Mouse (Mus musculus): ENCODE data around the gene Armc7. TPM values are rescaled to one million over a fixed set of nuclear protein-coding genes. Genes with fewer than 3 reads are reported as not detected.

Armc7 gene
- polyA plus RNA-seq, 1 experiment, result 3.0 TPM

- Histone ChIP-seq H3K36me3 (ENCODE audit: control insufficient read depth, insufficient read depth, low read length, poor library complexity, severe bottlenecking) (no peaks in the 10 kb centered on the region), H3K4me1 (ENCODE audit: control insufficient read depth, insufficient read depth, low read length) (no peaks in the 10 kb centered on the region), H3K27ac (ENCODE audit: insufficient read depth, low read length) (no peak within 1 kb of the TSS), H3K4me3 (ENCODE audit: low read depth, low read length) (no peak within 1 kb of the TSS), H3K9me3 (replicated peaks; ENCODE audit: control insufficient read depth, insufficient read depth, low read length, poor library complexity, severe bottlenecking) (peaks cover 2% of the 10 kb centered on the region; the same call in 1 of the 2 replicates), H3K9ac (ENCODE audit: low read depth, poor library complexity, severe bottlenecking) (no peak within 1 kb of the TSS), H3K27me3 (ENCODE audit: control insufficient read depth, insufficient read depth, low read length, poor library complexity, severe bottlenecking) (no peaks in the 10 kb centered on the region)
- TF ChIP-seq EP300 (IDR thresholded peaks at IDR 0.05; ENCODE audit: insufficient read depth, low read depth, low read length), result no peak
- peak; percentile 10 for TF ChIP-seq CTCF (IDR thresholded peaks at IDR 0.05; ENCODE audit: low read depth, low read length)
Measured at GRCm38 (mm10) chr11:115439906-115440595, 35.4 kb upstream of the Armc7 start, which contains the start of gene Trim80. Gene Trim80, plus strand, starts transcription at chr11:115440545.

GRCm38 (mm10) chr11:115441417-115441816 is 34.0 kb upstream of the Armc7 start:
- Histone ChIP-seq H3K9ac (ENCODE audit: low read depth, poor library complexity, severe bottlenecking) (no peak overlapping the region), H3K9me3 (replicated peaks; ENCODE audit: control insufficient read depth, insufficient read depth, low read length, poor library complexity, severe bottlenecking) (peaks cover 2% of the 10 kb centered on the region; the same call in 1 of the 2 replicates), H3K27me3 (ENCODE audit: control insufficient read depth, insufficient read depth, low read length, poor library complexity, severe bottlenecking) (no peaks in the 10 kb centered on the region), H3K4me3 (ENCODE audit: low read depth, low read length) (no peak overlapping the region), H3K4me1 (ENCODE audit: control insufficient read depth, insufficient read depth, low read length) (no peaks in the 10 kb centered on the region), H3K27ac (ENCODE audit: insufficient read depth, low read length) (no peak overlapping the region), H3K36me3 (ENCODE audit: control insufficient read depth, insufficient read depth, low read length, poor library complexity, severe bottlenecking) (no peaks in the 10 kb centered on the region)
- TF ChIP-seq POLR2A (IDR thresholded peaks at IDR 0.05; ENCODE audit: insufficient read depth, low read length) (no peak), CTCF (IDR thresholded peaks at IDR 0.05; ENCODE audit: low read depth, low read length) (no peak), EP300 (IDR thresholded peaks at IDR 0.05; ENCODE audit: insufficient read depth, low read depth, low read length) (no peak)

DNA sequence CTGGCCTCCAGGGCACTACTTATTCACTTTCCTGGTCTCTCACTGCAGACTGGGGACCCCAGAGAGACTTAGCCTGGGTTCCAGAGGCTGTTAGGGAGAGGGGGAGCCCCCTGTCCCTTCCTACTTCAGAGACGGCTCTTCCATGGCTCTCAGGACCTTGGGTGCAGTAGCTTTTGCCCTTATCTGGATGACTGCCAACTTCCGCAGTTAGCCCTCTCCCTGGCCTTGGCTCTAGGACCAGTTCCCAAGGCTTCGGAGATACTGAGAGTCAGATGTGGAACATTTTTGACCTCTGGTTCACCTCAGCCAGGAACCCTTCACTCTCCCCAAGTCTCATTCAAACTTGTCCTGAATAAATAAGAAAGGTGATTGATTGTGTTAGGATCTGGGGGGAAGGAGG is 28.6 kb upstream of the Armc7 start:
- Histone ChIP-seq H3K27ac (ENCODE audit: insufficient read depth, low read length) (no peak overlapping the region), H3K36me3 (ENCODE audit: control insufficient read depth, insufficient read depth, low read length, poor library complexity, severe bottlenecking) (no peaks in the 10 kb centered on the region), H3K4me1 (ENCODE audit: control insufficient read depth, insufficient read depth, low read length) (no peaks in the 10 kb centered on the region), H3K9me3 (replicated peaks; ENCODE audit: control insufficient read depth, insufficient read depth, low read length, poor library complexity, severe bottlenecking) (no peaks in the 10 kb centered on the region; the same call in 1 of the 2 replicates), H3K9ac (ENCODE audit: low read depth, poor library complexity, severe bottlenecking) (no peak overlapping the region), H3K27me3 (ENCODE audit: control insufficient read depth, insufficient read depth, low read length, poor library complexity, severe bottlenecking) (no peaks in the 10 kb centered on the region), H3K4me3 (ENCODE audit: low read depth, low read length) (no peak overlapping the region)
- no peak for TF ChIP-seq CTCF (IDR thresholded peaks at IDR 0.05; ENCODE audit: low read depth, low read length)
- no peak for TF ChIP-seq POLR2A (IDR thresholded peaks at IDR 0.05; ENCODE audit: insufficient read depth, low read length)
- TF ChIP-seq EP300 (IDR thresholded peaks at IDR 0.05; ENCODE audit: insufficient read depth, low read depth, low read length), result no peak

DNA sequence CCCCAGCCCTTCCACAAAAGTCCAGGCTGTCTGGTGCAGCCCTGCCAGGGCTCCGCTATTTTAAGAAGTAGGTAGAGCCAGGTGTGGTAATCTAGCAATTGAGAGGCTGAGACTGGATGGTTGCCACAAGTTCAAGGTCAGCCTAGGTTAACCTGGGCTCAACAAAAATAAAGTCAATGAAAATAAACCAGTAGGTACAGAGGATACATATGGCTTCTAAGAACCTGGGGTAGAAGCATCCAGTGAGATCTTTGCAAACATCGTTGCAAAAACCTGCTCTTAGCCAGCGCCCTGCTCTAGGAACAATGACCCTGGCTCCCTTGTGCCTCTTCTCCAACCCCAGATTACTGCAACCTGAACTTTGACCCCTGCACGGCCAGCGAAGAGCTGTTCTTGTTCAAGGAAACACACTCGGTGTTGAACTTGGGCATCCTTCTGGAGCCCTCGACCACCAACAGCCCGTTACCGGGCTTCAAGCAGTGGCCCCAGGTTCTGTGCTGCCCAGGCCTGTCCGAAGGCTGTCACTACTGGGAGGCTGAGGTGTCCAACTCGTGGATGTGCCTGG is 28.1 kb upstream of the Armc7 start:
- H3K9me3 ChIP-seq (replicated peaks; ENCODE audit: control insufficient read depth, insufficient read depth, low read length, poor library complexity, severe bottlenecking), result no peaks in the 10 kb centered on the region; the same call in 1 of the 2 replicates
- H3K27me3 ChIP-seq (ENCODE audit: control insufficient read depth, insufficient read depth, low read length, poor library complexity, severe bottlenecking), result no peaks in the 10 kb centered on the region
- no peak overlapping the region for H3K27ac ChIP-seq (ENCODE audit: insufficient read depth, low read length)
- H3K4me1 ChIP-seq (ENCODE audit: control insufficient read depth, insufficient read depth, low read length), result no peaks in the 10 kb centered on the region
- H3K36me3 ChIP-seq (ENCODE audit: control insufficient read depth, insufficient read depth, low read length, poor library complexity, severe bottlenecking), result no peaks in the 10 kb centered on the region
- peak overlapping the region; percentile 47 for H3K4me3 ChIP-seq (ENCODE audit: low read depth, low read length)
- no peak for TF ChIP-seq CTCF (IDR thresholded peaks at IDR 0.05; ENCODE audit: low read depth, low read length)
- no peak for TF ChIP-seq POLR2A (IDR thresholded peaks at IDR 0.05; ENCODE audit: insufficient read depth, low read length)
- no peak for TF ChIP-seq EP300 (IDR thresholded peaks at IDR 0.05; ENCODE audit: insufficient read depth, low read depth, low read length)
- peak overlapping the region; percentile 9; the same call in 1 of the 2 replicates for H3K9ac ChIP-seq (ENCODE audit: low read depth, poor library complexity, severe bottlenecking)

DNA sequence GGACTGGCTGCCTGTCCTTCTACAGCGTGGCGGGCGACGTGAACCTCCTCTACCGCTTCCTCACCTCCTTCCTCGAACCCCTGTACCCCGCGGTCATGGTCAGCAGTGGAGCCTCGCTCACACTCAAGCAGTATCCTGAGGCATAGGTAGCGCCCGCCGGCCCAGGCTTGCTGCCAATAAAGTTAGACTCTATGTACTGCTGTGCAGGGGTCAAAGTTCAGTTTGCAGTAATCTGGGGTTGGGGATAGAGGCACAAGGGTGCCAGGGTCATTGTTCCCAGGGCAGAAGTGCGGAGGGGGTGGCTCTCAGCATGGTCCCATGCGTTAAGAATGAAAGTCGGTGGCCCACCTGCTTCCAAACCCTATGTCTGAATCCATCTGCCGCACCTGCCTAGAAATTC is 27.4 kb upstream of the Armc7 start:
- H3K4me1 ChIP-seq (ENCODE audit: control insufficient read depth, insufficient read depth, low read length), result no peaks in the 10 kb centered on the region
- TF ChIP-seq EP300 (IDR thresholded peaks at IDR 0.05; ENCODE audit: insufficient read depth, low read depth, low read length), result no peak
- TF ChIP-seq POLR2A (IDR thresholded peaks at IDR 0.05; ENCODE audit: insufficient read depth, low read length), result no peak
- TF ChIP-seq CTCF (IDR thresholded peaks at IDR 0.05; ENCODE audit: low read depth, low read length), result no peak
- H3K36me3 ChIP-seq (ENCODE audit: control insufficient read depth, insufficient read depth, low read length, poor library complexity, severe bottlenecking), result no peaks in the 10 kb centered on the region
- no peak overlapping the region for H3K27ac ChIP-seq (ENCODE audit: insufficient read depth, low read length)
- H3K9me3 ChIP-seq (replicated peaks; ENCODE audit: control insufficient read depth, insufficient read depth, low read length, poor library complexity, severe bottlenecking), result no peaks in the 10 kb centered on the region
- no peaks in the 10 kb centered on the region for H3K27me3 ChIP-seq (ENCODE audit: control insufficient read depth, insufficient read depth, low read length, poor library complexity, severe bottlenecking)
- H3K9ac ChIP-seq (ENCODE audit: low read depth, poor library complexity, severe bottlenecking), result peak overlapping the region; percentile 9; the same call in 1 of the 2 replicates
- peak overlapping the region; percentile 47 for H3K4me3 ChIP-seq (ENCODE audit: low read depth, low read length)

DNA sequence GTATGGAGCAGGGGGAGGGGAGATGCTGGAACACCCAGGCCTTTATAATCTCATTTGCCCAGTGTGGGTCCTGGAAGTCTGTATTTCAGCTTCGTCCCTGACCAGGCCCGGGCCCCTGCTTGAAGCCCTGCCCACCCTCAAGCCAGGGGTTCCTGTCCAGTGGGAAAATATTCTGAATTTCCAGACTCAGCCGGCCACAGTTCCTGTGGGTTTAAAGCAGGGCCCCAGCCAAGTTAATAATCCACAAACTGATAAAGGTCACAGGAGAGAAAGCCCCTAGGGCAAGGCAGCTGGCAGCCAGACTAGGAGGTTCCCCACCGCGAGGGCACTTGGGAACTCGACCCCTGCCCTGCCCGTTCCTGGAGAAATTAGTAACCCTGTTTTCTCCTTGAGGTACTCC is 26.5 kb upstream of the Armc7 start:
- no peak overlapping the region for H3K4me3 ChIP-seq (ENCODE audit: low read depth, low read length)
- no peaks in the 10 kb centered on the region for H3K4me1 ChIP-seq (ENCODE audit: control insufficient read depth, insufficient read depth, low read length)
- TF ChIP-seq EP300 (IDR thresholded peaks at IDR 0.05; ENCODE audit: insufficient read depth, low read depth, low read length) (no peak), CTCF (IDR thresholded peaks at IDR 0.05; ENCODE audit: low read depth, low read length) (no peak), POLR2A (IDR thresholded peaks at IDR 0.05; ENCODE audit: insufficient read depth, low read length) (no peak)
- H3K36me3 ChIP-seq (ENCODE audit: control insufficient read depth, insufficient read depth, low read length, poor library complexity, severe bottlenecking), result no peaks in the 10 kb centered on the region
- H3K27ac ChIP-seq (ENCODE audit: insufficient read depth, low read length), result no peak overlapping the region
- no peak overlapping the region for H3K9ac ChIP-seq (ENCODE audit: low read depth, poor library complexity, severe bottlenecking)
- no peaks in the 10 kb centered on the region for H3K27me3 ChIP-seq (ENCODE audit: control insufficient read depth, insufficient read depth, low read length, poor library complexity, severe bottlenecking)
- H3K9me3 ChIP-seq (replicated peaks; ENCODE audit: control insufficient read depth, insufficient read depth, low read length, poor library complexity, severe bottlenecking), result no peaks in the 10 kb centered on the region

All from ES-Bruce4 (cell line).